Mouse (Mus musculus) telencephalon, adult 2 months (tissue): Measurements from ENCODE around the gene Grb2.

Source experiments
- DNase-seq: peaks from one replicate; pipeline ENCODE4 v3.0.0-alpha.2; 2011; ENCODE audit warnings: low read depth, low spot score

The Grb2 gene

GRCm38 (mm10) chr11:115608421-115609399 lies 99.7 kb downstream of the Grb2 start:
- DNase-seq = no peak

- no peak for DNase-seq
Observed at GRCm38 (mm10) chr11:115606733-115607132, 101.7 kb downstream of the Grb2 start.

GRCm38 (mm10) chr11:115604304-115604696 lies 104.1 kb downstream of the Grb2 start:
- DNase-seq = no peak

- DNase-seq = peak; percentile 69
Observed at GRCm38 (mm10) chr11:115603476-115604303, 104.7 kb downstream of the Grb2 start, which contains the start of the genes Mrps7 and Gga3. Gene Mrps7 (plus strand): TSS chr11:115603925. Gene Gga3 (minus strand): TSS chr11:115604051.

- no peak for DNase-seq
Observed at GRCm38 (mm10) chr11:115603128-115603475, 105.3 kb downstream of the Grb2 start.

- DNase-seq = no peak
Observed at GRCm38 (mm10) chr11:115601174-115601573, 107.2 kb downstream of the Grb2 start.

GRCm38 (mm10) chr11:115600743-115601142 lies 107.7 kb downstream of the Grb2 start:
- DNase-seq = no peak

- DNase-seq = peak; percentile 61
Observed at GRCm38 (mm10) chr11:115599722-115600121, 108.7 kb downstream of the Grb2 start.

GRCm38 (mm10) chr11:115598309-115598708 lies 110.1 kb downstream of the Grb2 start:
- DNase-seq = no peak

GRCm38 (mm10) chr11:115595209-115595608 lies 113.2 kb downstream of the Grb2 start:
- DNase-seq = no peak
